Mouse (Mus musculus): ENCODE data around the gene Ifitm3.

DNA sequence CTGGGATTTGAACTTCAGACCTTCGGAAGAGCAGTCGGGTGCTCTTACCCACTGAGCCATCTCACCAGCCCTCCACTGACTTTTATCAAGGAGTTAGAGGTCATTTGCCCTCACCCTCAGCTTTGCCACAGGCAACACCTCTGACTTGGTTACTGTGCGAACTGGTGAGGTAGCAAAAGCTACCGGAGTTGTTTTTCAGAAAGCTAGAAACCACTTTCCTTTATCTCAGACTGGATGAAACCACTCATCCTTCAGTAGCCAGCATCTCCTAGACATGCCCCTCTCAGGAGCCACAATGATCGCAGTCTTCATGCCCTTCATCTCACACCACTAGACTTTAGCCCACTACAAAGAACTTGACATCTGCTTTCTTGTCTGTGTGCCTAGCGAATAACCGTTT is 27.6 kb downstream of the Ifitm3 start:
- TF ChIP-seq GATA1 (IDR thresholded peaks at IDR 0.05; ENCODE audit: borderline replicate concordance, low read length) (no peak), CTCF (IDR thresholded peaks at IDR 0.05; ENCODE audit: low read depth, low read length) (no peak), TAL1 (conservative IDR thresholded peaks at IDR 0.05; ENCODE audit: low read depth, low read length) (no peak), GATA2 (IDR thresholded peaks at IDR 0.05; ENCODE audit: borderline replicate concordance, low read depth, low read length) (no peak)

Measured in G1E (cell line).